Mouse (Mus musculus): ENCODE data around the gene Sbno1.
"Not testable (repeated sequence)": the region's sequence is repeated elsewhere in the genome, so short reads cannot be mapped to it uniquely, and the experiment has no call there.

Sbno1 gene

GRCm38 (mm10) chr5:124425412-124426259, at the start of gene Sbno1:
TSS of gene Sbno1 (minus strand) at chr5:124426001.
- in situ Hi-C loops (cut with MboI, MseI): loop anchor here in 1 of 2 experiments (5.0 kb wide), 1 partner anchor 117 kb away; the partner anchor contains the start of gene Tmed2

DNA sequence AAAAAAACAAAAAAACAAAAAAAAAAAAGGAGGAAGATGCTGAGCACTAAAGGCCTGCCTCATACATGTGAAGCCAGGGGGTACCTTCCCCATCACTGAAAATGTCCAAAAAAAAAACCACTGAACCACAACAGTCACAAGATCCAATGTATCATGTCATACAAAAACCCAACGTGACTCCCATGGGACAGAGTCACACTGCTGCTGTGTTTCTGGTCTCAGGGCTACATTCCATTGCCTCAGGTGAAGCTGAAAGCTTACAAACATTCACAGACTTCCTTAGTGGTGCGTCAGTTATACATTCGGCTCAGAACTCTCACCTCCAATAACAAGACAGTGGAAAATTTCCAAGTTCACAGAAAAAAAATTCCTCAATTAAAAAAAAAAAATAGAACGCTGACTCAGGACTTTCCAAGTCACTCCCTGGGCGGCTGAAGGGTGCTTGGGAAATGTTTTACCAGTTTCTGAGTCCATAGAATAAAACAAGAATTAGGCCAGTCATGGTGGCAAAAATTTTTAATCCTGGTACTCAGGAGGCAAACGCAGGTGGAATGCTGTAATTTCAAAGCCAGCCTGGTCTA, 44.9 kb upstream of the Sbno1 start:
- in situ Hi-C loops (cut with MboI, MseI): loop anchor here in 1 of 2 experiments (5.0 kb wide), 1 partner anchor 33 kb away; the partner anchor contains the start of gene Kmt5a

DNA sequence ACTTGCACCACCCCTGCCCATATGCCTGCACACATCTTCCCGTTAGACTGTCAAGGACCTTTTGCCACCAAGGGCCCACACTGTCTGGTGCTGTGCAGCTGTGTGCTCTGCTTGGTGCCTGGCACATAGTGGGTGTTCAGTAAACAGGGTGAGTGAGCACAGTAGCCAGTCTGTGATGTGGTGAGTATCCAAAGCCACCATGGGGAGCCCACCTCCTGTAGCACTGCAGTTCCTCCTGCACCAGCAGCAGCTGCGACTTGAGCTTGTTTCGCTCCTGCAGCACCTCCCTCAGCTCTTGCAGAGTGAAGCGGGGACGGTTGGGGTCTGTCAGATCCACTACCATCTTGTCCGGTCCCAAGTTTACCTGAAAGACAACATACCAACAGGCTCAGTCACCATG, 43.7 kb upstream of the Sbno1 start:
- in situ Hi-C loops (cut with MboI, MseI): no loop called here

- in situ Hi-C loops (cut with MboI, MseI): no loop called here
Measured at GRCm38 (mm10) chr5:124468365-124468764, 42.6 kb upstream of the Sbno1 start.

- in situ Hi-C loops (cut with MboI, MseI): no loop called here
Measured at GRCm38 (mm10) chr5:124467766-124468165, 42.0 kb upstream of the Sbno1 start.

DNA sequence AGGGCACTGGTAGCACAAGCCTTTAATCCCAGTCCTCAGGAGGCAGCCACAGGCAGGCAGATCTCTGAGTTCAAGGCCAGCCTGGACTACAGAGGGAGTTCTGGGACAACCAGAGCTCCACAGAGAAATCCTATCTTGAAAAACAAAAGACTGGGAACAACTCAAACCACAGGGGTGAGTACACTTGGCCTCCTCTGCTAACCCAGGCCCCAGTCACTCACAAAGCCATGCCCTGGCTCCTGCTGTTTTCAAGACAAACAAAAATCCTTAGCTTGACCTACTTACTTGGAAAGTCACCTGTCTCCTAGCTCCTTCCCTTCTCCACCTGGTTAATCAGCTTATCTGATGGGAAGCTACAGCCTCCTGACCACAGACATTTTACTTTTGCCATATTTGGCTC, 39.1 kb upstream of the Sbno1 start:
- in situ Hi-C loops (cut with MboI, MseI): no loop called here

DNA sequence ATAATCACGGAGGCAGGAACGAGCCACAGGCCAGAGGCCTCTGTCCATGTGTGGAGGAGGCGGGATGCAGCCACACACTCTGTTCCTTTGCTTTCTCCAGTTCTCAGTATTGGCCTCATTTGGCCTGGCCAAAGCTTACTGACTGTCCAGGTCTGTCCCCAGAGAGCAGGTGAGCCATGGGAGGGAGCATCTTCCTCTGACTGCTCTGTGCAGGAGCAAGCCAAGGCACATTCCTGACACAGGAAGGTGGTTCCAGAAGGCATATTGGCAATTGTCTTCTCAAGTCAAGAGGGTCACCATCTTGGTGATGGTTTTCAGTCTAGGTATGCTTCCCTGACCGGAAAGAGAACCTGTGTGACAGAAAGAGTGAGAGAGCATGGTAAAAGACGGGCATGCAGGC, 37.7 kb upstream of the Sbno1 start:
- in situ Hi-C loops (cut with MboI, MseI): no loop called here

DNA sequence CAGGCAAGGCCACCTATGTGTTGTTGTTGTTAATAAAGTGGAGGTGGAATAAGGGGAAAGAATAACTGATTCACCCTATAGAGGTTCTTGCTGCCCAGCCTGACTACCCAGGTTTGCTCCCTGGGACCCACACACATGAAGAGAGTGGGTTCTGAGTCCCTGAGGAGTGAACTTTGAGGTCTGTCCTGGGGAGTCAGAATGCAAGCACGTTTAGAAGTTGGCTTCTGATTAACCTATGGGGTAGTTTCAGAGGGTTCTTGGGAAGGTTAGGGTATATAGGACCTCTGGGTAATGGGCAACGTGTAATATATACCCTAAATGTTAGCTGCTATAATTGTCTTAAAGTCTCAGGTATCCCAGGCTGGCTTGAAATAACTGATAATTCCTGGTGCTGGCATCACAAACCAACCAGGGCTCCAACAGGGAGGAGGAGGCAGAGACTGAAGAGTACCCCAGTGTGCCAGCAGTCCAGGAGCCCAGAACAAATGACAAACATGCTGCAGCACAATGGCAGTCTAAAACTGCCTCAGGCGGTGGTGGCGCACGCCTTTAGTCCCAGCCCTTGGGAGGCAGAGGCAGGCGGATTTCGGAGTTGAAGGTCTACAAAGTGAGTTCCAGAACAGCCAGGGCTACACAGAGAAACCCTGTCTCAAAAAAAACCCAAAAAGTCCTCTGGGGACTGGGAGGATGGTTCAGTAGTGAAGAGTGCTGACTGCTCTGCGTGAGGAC, 36.7 kb upstream of the Sbno1 start:
- in situ Hi-C loops (cut with MboI, MseI): no loop called here

DNA sequence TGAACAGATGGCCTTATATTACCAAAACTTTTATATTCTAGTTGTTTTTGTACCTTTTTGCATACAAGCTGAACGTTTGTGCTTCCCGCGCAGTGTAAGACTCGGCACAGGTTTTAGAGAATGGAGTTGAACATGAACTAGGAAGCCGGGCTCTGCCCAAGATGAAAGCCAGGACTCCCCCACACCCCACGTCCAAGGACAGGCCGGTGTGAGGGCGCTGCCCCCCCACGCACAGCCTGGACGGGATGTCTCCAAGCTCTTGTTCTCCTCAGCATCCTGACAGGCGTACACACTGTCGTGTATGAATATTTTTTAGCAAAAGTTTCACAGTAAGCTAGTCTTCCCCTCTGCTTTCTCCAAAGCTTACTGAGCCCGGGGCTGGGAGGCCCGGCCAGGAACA, 35.1 kb upstream of the Sbno1 start:
- in situ Hi-C loops (cut with MboI, MseI): not testable (repeated sequence)

- in situ Hi-C loops (cut with MboI, MseI): loop anchor here in 1 of 2 experiments (5.0 kb wide), 1 partner anchor 69 kb away; no protein-coding TSS in a partner anchor
Measured at GRCm38 (mm10) chr5:124456762-124457161, 31.0 kb upstream of the Sbno1 start.

DNA sequence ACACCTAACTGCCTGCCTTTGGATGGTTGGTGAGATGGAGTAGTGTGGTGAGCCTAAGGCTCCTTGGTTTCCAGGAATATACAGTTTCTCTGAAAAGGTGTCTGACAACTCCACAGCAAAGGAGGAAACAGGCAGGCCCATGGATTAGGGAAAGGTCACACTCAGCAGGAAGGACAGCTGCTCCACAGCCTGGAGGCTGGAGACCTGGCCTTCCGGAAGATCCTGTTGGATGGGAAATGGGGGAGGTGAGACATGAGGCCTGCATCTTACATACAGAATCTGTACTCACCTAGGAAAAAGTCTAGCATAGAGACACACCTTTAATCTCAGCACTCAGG, 28.2 kb upstream of the Sbno1 start:
- in situ Hi-C loops (cut with MboI, MseI): no loop called here

DNA sequence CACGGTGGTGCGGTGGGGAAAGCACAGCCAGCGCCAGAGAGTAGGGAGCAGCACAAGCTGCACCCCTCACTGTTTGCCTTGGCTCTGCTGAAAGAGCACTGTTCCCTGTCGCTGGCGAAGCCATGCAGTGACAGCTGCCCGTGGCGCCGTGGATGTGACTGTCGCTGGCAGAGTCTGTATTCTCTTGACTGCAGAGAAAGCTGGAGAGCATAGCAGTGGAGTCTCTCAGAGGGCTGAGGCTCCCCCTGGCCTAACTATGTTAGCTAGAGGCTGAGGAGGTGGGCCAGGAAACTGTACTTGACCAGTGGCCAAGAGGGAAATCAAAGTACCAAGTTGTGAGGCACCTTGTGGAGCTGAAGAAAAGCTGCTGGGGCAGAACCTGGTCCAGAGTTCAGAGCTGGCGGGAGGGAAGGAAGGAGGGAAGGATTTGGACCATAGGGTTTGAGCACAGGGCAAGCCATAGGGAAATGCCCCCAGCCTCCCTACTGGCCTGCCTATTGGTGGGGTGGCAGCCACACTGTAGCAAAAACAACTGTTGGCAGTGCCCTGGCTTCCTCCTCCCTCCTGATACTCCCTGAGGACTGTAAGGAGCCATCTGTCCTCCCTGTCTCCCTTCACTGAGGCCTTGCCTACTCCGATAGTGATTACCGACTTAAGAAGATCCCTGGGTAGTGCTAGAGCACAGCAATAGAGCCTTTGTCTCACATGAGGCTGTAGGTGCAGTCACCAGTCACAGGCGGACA, 27.7 kb upstream of the Sbno1 start:
- in situ Hi-C loops (cut with MboI, MseI): no loop called here

- in situ Hi-C loops (cut with MboI, MseI): no loop called here
Measured at GRCm38 (mm10) chr5:124452494-124453228, 26.9 kb upstream of the Sbno1 start.

DNA sequence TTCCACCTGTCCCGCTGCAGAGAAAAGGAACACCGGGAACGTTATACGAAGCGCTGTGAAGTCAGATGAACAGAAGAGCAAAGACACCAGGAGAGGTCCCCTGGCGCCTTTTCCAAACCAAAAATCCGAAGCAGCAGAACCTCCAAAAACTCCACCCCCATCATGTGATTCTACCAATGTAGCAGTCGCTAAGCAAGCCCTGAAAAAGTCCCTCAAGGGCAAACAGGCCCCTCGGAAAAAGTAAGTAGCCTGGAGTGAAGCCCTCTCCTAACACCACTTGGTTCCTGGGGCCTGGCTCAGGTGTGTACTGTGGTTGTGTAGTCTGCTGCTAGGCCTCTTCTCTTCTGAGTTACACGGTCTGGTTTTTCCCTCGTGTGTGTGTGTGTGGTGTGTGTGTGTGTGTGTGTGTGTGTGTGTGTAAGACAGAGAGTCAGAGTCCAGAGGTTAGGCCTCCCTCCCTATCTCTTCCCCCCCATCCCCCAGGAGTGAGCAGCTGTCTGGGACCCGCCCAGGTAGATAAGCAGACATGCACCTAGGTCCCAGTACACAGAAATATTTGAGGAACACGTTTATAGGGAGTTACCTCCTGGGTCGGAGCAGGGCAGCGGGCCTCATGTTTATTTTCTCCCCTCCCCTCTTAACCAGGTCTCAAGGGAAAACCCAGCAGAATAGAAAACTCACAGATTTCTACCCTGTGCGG, 25.0 kb upstream of the Sbno1 start:
- in situ Hi-C loops (cut with MboI, MseI): no loop called here

- in situ Hi-C loops (cut with MboI, MseI): no loop called here
Measured at GRCm38 (mm10) chr5:124450051-124450450, 24.2 kb upstream of the Sbno1 start.

DNA sequence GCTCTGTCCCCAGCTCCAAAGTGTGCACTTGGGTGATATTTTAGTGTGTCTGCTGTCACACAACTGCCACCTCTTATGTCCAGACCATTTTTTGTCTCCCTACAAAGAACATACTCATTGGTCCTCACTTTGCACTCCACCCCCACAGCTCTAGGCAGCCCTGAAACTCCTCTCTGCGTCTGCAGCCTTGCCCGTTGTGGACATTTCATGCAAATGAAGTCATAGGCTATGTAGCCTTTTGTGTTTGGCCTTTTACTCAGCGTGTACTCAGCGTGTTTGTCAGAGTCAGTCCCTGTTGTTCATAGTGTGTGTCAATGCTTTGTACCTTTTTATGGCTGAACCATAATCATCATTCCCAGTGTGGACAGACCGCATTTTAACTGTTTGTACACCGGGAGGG, 23.7 kb upstream of the Sbno1 start:
- in situ Hi-C loops (cut with MboI, MseI): no loop called here

- in situ Hi-C loops (cut with MboI, MseI): no loop called here
Measured at GRCm38 (mm10) chr5:124446301-124446881, 20.6 kb upstream of the Sbno1 start.

DNA sequence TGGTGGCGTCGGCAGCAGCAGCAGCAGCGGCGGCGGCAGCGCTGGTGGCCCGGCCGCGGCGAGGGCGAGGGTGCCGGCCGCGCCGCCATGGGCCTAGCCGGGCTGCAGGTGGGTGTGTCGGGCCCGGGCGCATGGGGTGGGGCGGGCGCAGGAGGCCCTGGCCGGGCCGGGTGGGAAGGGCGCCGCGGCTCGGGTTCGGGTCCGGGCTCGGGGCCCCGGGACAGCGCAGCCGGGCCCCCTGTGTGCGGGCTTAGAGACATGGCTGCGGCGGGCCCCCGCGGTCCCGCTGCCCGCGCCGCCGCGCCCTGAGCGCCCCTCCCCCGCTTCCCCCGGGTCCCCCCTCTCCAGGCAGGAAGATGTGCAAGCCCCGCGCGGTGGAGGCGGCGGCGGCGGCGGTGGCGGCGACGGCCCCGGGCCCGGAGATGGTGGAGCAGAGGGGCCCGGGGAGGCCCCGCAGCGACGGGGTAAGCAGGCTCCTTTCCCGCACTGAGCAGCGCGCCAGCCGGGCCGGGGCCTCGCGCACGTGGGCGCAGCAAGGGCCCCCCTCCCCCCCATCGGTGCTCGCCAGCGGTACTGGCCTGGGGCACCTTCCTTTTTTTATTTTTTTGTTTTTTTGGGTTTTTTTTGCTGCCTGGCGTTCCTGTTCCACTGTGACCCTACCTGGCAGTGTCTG, 20.0 kb upstream of the Sbno1 start:
- in situ Hi-C loops (cut with MboI, MseI): no loop called here
